Mouse (Mus musculus) intestine, embryonic 14.5 days (tissue): ENCODE results near the gene Rtn4r. TPM values are rescaled to one million over a fixed set of nuclear protein-coding genes. Genes with fewer than 3 reads are reported as not detected.

Experiments used
- ATAC-seq: fragments of 200-750 bp; cut with Nextera tagmentation; replicated peaks from 2 replicates; pipeline ENCODE4 v1.8.0; 2017; ENCODE audit warnings: low read depth, moderate number of reproducible peaks, moderate TSS enrichment, moderate library complexity; ENCODE audit not compliant: low FRiP score, low TSS enrichment
- DNase-seq: peaks from one replicate; pipeline ENCODE4 v3.0.0-alpha.2; 2018; ENCODE audit warnings: low spot score
- H3K27ac ChIP-seq: fragments of 300-500 bp; sonication (generic); 2 replicates; pipeline ENCODE4 v1.5.1; 2014; ENCODE audit warnings: low read depth, mild to moderate bottlenecking, control low read depth
- H3K27me3 ChIP-seq: fragments of 300-500 bp; sonication (generic); replicated peaks from 2 replicates; pipeline ENCODE4 v1.6.1; 2014; ENCODE audit warnings: low read length, control low read depth; ENCODE audit not compliant: control insufficient read depth, insufficient read depth
- H3K36me3 ChIP-seq: fragments of 300-500 bp; sonication (generic); 2 replicates; pipeline ENCODE4 v1.6.1; 2014; ENCODE audit warnings: low read length, control low read depth; ENCODE audit not compliant: control insufficient read depth, insufficient read depth
- H3K4me1 ChIP-seq: fragments of 300-500 bp; sonication (generic); replicated peaks from 2 replicates; pipeline ENCODE4 v1.6.1; 2014; ENCODE audit warnings: low read length, control low read depth, mixed read lengths; ENCODE audit not compliant: control insufficient read depth, insufficient read depth
- H3K4me2 ChIP-seq: fragments of 300-500 bp; sonication (generic); 2 replicates; pipeline ENCODE4 v1.6.1; 2014; ENCODE audit warnings: low read length
- H3K4me3 ChIP-seq: fragments of 300-500 bp; sonication (generic); 2 replicates; pipeline ENCODE4 v1.5.1; 2014; ENCODE audit warnings: low read depth, low read length, control low read depth, mixed read lengths
- H3K9ac ChIP-seq: fragments of 300-500 bp; sonication (generic); 2 replicates; pipeline ENCODE4 v1.6.1; 2014; ENCODE audit warnings: mild to moderate bottlenecking, low read length
- H3K9me3 ChIP-seq: fragments of 300-500 bp; sonication (generic); 2 replicates; pipeline ENCODE4 v1.6.1; 2016; ENCODE audit warnings: low read length, control low read depth; ENCODE audit not compliant: control insufficient read depth
- WGBS: fragments of 180-500 bp; shearing (Covaris S2); extraction: QIAGEN DNeasy Blood & Tissue Kit; methylation state at CpG from one replicate; pipeline ENCODE4 v1.1.7; 2014; 5-methylcytosine and 5-hydroxymethylcytosine counted together
- polyA plus RNA-seq: library from polyadenylated mRNA; unstranded; fragments of >200 nt; fragmentation: Nextera tagmentation; extraction: Ambion mirVana; gene quantifications from 2 replicates; pipeline ENCODE4 v1.2.1, GENCODE M21; 2014

Rtn4r gene
- polyA plus RNA-seq, 1 experiment from 2014 or later: 5.3 TPM

DNA sequence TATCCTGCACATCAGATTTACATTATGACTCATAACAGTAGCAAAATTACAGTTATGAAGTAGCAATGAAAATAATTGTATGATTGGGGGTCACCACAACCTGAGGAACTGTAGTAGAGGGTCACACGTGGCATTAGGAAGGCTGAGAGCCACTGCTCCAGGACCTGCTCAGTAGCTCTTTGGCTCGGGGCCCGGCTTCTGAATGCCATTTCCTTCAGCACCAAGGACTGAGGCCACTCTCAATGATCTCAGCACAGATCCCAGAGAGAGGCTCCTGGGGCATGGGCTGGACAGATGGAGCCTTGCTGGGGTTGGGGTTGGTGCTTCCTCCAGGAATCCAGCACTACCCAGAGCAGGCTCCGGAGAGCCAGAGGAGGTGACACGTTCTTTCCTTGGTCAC, 40.3 kb upstream of the Rtn4r start:
- Histone ChIP-seq H3K27ac (no peak overlapping the region), H3K9ac (no peak overlapping the region), H3K36me3 (no peaks in the 10 kb centered on the region), H3K4me2 (no peak overlapping the region), H3K27me3 (no peaks in the 10 kb centered on the region), H3K4me1 (peaks cover 9% of the 10 kb centered on the region; the same call in 1 of the 2 replicates), H3K4me3 (no peak overlapping the region), H3K9me3 (no peaks in the 10 kb centered on the region)
- DNase-seq: no peak
- ATAC-seq: no peak
- WGBS: 90% methylated on average over 5 of the region's 5 CpGs

DNA sequence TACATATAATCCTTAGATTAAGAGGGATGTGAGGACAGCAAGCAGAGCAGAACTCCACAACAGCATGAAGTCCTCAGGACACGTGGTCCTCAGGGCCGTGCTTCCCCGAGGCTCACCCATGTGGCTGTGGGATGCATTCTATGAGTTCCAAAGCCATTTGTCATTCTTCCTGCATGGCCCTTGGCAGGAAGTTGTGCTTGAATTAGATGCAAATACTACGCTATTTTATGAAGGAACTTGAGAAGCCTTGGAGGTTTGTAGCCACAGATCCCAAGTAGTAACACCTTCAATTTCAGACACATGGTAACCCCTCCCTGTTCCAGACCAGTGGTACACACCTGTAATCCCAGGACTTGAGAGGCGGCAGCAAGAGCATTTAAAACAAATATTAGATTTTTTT, 31.1 kb upstream of the Rtn4r start:
- Histone ChIP-seq H3K27ac (no peak overlapping the region), H3K36me3 (no peaks in the 10 kb centered on the region), H3K27me3 (no peaks in the 10 kb centered on the region), H3K4me3 (no peak overlapping the region), H3K4me1 (no peaks in the 10 kb centered on the region), H3K9me3 (no peaks in the 10 kb centered on the region), H3K9ac (no peak overlapping the region), H3K4me2 (no peak overlapping the region)
- DNase-seq (no peak), ATAC-seq (no peak)
- WGBS: 42% methylated on average over 5 of the region's 5 CpGs

DNA sequence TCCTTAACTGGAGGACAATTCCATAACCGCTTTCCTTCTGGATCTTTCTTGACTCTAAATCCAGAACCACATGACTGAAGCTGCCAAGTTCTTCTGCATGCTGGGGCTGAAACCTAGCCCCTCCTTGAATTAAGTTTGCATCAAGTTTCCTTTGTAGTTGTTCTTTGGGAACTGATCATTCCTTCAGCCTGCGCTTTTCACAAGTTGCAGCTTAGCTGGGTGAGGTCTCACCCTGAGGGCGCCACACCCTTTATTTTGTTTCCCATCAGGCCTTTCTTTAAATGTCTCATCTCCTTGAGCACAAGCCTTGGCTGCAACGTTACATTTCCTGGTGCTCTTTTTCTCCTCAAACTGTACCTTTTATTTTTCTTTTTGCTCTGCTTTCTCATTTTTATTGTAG, 24.6 kb upstream of the Rtn4r start:
- H3K4me2 ChIP-seq: no peak overlapping the region
- WGBS: 74% methylated on average over 4 of the region's 4 CpGs
- DNase-seq (no peak), ATAC-seq (no peak)
- H3K9ac ChIP-seq: no peak overlapping the region
- no peaks in the 10 kb centered on the region for H3K4me1 ChIP-seq
- no peak overlapping the region for H3K4me3 ChIP-seq
- no peaks in the 10 kb centered on the region for H3K27me3 ChIP-seq
- no peaks in the 10 kb centered on the region for H3K36me3 ChIP-seq
- no peak overlapping the region for H3K27ac ChIP-seq
- H3K9me3 ChIP-seq: no peaks in the 10 kb centered on the region

DNA sequence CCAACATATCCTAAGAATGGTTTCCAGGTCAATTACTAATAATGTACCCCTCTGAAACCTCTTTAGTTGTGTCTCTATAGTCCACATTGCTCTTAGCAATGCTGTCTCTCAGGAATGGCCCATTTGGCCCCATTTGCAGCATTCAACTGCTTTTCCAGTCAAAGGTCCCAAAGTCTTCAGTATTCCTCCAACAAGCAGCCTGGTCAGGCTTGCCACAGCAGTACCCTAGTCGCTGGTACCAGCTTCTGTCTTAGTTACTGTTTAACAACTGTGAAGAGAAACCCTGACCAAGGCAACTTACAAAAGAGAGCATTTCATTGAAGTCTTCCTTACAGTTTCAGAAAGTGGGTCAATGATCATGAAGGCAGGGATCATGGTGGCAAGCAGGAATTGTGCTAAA, 24.1 kb upstream of the Rtn4r start:
- no peak for DNase-seq
- Histone ChIP-seq H3K4me3 (no peak overlapping the region), H3K36me3 (no peaks in the 10 kb centered on the region), H3K4me1 (no peaks in the 10 kb centered on the region), H3K4me2 (no peak overlapping the region), H3K27me3 (no peaks in the 10 kb centered on the region), H3K9ac (no peak overlapping the region), H3K9me3 (no peaks in the 10 kb centered on the region), H3K27ac (no peak overlapping the region)
- ATAC-seq: no peak
- WGBS: 76% methylated on average over 1 of the region's 1 CpGs

DNA sequence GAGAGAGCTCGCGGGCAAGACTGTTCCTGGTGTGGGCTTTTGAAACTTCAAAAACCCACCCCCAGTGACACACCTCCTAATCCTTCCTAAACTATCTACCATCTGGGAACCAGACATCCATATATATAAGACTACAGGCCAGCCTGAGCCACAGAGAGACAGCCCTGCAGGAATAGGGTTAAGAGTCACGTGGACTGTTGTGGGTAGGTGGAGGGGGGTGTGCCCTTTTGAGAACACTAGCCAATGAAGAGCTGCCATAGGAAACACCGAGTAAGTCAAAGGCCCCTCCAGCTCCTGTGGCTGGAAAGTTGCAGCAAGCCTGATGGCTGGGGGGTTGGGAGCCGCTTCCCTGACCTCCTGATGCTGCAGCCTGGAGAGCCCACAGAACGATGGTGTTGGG, 23.6 kb upstream of the Rtn4r start:
- no peak overlapping the region for H3K4me2 ChIP-seq
- WGBS: 38% methylated on average over 6 of the region's 6 CpGs
- H3K9ac ChIP-seq: no peak overlapping the region
- H3K27me3 ChIP-seq: no peaks in the 10 kb centered on the region
- H3K4me1 ChIP-seq: no peaks in the 10 kb centered on the region
- DNase-seq (no peak), ATAC-seq (no peak)
- H3K9me3 ChIP-seq: no peaks in the 10 kb centered on the region
- H3K27ac ChIP-seq: no peak overlapping the region
- H3K36me3 ChIP-seq: no peaks in the 10 kb centered on the region
- H3K4me3 ChIP-seq: no peak overlapping the region

DNA sequence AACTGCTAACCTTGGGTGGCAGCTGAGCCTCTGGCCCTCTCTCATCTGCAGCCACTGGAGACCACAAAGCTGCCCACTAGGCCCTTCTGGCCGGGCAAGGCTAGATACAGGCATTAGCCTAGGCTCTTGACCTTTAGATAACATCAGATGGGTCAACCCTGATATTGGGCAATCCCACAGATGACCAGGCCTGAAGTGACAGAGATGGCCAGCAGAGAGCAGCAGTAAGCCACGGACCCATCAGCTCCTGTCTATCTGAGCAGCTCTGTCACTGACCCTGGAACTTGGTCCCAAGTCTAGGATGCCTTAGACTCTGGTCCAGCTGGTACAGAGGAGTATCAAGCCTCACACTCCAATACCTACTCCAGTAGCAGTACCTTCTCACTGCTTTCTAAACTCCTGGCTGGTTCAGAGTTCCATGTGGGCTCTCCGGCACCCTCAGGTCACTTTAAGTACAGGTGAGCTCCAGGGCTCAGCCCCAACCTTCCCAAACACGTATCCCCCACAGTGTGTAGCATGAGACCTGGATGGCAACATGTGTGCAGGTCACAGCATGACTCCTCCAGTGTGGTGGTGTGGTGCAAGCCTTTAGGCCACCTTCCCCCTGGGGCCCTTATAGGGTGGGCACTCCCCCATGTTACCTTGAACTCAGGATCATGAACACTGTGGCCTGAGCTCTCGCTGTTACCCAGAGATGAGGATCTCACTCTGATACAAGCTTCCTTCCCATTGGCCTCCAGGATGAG, 19.0 kb upstream of the Rtn4r start:
- Histone ChIP-seq H3K36me3 (no peaks in the 10 kb centered on the region), H3K4me3 (no peak overlapping the region), H3K4me1 (no peaks in the 10 kb centered on the region), H3K9me3 (peaks cover 9% of the 10 kb centered on the region; the same call in 1 of the 2 replicates), H3K9ac (no peak overlapping the region), H3K4me2 (no peak overlapping the region), H3K27me3 (no peaks in the 10 kb centered on the region), H3K27ac (no peak overlapping the region)
- DNase-seq (peak; percentile 81), ATAC-seq (peak; percentile 79)
- WGBS: 54% methylated on average over 5 of the region's 5 CpGs

DNA sequence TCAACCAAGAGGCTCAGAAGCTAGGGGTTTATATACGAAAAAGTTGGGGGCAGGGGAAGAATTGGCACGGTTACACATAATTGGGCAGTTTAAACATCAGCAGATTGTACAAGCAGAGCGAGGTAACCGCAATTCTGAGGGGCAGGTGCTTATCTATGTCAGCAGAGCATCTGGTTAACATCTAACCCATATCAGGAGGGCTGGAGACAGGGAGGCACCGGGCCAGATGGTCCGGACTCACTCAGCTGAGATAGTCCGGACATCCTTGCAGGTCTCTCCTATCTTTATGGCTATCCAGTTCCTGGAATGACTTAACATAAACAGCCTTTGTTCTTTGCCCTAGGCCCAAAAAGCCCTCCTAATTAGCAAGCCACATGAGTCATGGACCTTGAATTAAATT, 16.4 kb upstream of the Rtn4r start:
- DNase-seq: no peak
- WGBS: 75% methylated on average over 7 of the region's 7 CpGs
- Histone ChIP-seq H3K4me1 (no peaks in the 10 kb centered on the region), H3K9me3 (peaks cover 9% of the 10 kb centered on the region; the same call in 1 of the 2 replicates), H3K4me3 (no peak overlapping the region), H3K27me3 (no peaks in the 10 kb centered on the region), H3K36me3 (no peaks in the 10 kb centered on the region), H3K27ac (no peak overlapping the region), H3K4me2 (no peak overlapping the region), H3K9ac (no peak overlapping the region)
- ATAC-seq: no peak

DNA sequence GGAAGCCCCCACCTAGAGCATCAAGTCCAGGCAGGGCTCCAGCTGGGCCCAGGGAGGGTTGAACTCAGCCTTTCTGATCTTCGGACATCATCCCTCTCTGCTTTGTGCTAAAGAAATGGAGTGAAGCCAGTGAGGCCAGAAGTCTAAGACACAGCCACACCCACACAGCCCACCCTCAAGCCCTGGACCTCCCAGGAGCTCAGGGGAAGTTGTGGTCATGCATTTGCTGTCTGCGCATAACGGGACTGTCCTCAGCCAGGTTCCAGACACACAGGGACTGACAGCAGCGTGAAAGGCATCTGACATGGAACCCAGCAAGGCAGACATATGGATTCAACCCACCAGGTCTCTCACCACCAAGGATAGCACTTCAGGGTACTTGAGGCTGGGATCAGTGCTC, 11.0 kb upstream of the Rtn4r start:
- Histone ChIP-seq H3K9ac (no peak overlapping the region), H3K4me3 (no peak overlapping the region), H3K4me1 (no peaks in the 10 kb centered on the region), H3K36me3 (no peaks in the 10 kb centered on the region), H3K9me3 (no peaks in the 10 kb centered on the region), H3K27ac (no peak overlapping the region), H3K27me3 (no peaks in the 10 kb centered on the region), H3K4me2 (no peak overlapping the region)
- ATAC-seq: no peak
- 73% methylated on average over 4 of the region's 4 CpGs for WGBS
- no peak for DNase-seq

DNA sequence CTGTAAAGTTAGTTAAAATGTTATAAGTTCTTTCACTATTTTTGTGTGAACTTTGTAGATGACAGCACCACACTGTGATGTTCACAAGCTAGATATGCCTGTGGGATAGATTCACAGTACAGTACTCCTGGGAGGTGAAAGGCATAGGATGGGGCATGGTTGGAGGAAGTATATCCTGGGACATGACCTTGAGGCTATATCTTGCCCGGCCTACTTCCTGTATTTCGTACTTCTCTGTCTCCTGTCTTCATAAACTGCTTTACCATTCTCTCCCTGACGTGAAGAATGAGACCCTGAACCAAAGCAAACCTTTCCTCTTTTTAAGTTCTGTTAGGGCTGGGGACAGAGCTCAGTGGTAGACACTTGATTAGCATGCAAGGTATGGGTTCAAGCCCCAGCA, 9.2 kb upstream of the Rtn4r start:
- 66% methylated on average over 3 of the region's 3 CpGs for WGBS
- Histone ChIP-seq H3K9me3 (no peaks in the 10 kb centered on the region), H3K27me3 (no peaks in the 10 kb centered on the region), H3K4me3 (no peak overlapping the region), H3K9ac (no peak overlapping the region), H3K27ac (no peak overlapping the region), H3K4me1 (no peaks in the 10 kb centered on the region), H3K4me2 (no peak overlapping the region), H3K36me3 (no peaks in the 10 kb centered on the region)
- no peak for DNase-seq
- ATAC-seq: no peak
